Mouse (Mus musculus) embryo, embryonic 10.5 days (tissue): ENCODE results near the gene Taf1b.

Experiments
- DNase-seq: peaks from one replicate; pipeline ENCODE4 v3.0.0-alpha.2; 2015; ENCODE audit warnings: low spot score

Taf1b gene

DNA sequence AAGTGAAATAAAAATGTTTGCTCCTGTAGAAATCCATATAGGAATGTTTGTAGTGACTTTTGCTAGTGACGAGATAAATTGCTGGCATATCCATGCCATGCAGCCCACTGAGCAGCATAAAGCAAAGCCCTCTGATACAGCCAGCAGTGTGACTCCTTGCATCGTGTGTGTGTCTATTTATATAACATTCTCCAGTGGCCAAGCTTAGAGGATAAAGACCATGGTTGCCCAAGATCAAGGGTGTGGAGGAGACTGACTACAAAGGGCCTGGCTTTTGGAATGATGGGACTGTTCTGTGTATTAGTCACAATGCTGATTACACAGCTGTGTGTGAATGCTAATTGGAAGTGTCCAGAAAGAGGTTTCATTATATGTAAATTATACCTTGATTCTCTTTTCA lies 54.4 kb downstream of the Taf1b start:
- no peak for DNase-seq

DNA sequence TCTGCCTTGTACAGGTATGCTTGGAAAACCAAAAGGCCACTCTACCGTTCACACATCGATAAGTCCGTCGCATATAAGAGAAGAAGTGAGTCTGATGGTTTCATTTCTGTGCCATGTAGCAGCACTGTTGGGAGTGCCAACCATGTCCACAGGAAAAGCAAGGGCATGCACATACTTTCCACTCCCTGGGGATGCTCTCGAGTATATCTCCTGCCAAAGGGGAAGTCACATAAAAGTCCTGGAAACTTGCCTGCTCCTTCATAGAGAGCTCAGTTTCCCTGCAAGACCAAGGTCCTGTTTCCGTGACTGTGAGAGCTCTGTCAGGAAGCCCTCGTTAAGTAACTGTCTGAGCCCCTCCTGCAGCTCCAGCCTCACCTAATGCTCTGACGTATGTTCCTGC lies 57.8 kb downstream of the Taf1b start:
- DNase-seq: no peak

DNA sequence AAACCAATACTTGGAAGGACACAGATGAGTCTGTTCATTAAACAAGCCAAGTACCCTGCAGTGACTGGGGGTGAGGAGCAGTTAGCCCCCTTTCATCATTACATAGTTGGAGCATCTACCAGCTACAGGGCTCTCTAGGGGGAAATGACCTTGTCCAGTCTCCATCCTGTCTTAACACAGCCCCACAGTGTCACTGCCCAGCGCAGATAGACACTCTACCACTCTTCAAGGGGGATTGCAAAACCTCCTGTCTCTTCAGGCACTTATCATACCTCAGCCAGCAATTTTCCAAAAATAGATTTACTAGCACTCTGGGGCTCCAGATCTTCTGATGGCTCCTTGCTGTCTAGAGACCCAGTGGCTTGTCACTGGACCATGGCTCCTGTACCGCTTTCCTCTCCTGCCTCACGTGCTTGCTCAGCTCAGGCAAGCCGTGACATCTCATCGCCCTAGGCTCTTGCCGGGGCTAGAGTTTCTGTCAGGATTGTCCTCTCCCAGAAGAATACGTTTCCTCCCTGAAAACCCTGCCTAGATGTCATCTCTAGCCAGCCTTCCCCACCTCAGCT lies 65.3 kb downstream of the Taf1b start:
- no peak for DNase-seq

DNA sequence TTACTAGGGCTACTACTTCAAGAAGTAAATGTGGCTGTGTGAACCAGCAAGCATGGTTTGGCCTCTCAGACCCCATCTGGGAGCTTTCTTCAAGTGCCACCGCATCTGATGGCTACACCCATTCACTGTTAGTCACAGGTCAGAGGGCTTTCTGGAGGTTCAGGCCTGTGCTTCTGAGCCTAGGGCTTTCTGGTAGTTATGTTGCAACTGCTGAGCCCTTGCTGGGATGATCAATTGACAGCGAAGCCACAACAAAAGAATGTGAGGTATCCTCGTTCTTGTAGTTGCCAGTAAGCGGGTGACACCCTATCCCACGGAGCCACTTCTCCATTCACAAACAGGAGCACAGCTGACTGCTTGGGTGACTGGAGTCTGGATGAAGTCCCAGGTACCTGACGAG lies 67.2 kb downstream of the Taf1b start:
- no peak for DNase-seq

DNA sequence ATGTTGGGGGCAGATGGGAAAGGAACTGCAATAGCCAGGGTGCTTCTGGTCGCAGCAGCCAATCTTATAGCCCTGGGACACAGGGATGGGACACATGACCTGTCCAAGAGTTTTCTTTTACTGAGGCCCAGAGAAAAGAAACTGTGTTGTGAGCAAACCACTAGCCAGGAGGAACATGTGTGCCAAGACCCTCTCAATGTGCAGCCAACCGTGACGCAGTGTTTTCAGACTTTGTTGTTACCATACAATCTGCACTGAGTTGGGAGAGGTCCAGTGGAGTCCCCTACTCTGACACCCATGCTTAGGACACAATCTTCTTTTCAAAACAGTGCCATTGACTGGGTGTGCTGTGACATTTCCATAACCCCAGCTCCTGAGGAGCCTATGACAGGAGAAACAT lies 69.4 kb downstream of the Taf1b start:
- DNase-seq: no peak

DNA sequence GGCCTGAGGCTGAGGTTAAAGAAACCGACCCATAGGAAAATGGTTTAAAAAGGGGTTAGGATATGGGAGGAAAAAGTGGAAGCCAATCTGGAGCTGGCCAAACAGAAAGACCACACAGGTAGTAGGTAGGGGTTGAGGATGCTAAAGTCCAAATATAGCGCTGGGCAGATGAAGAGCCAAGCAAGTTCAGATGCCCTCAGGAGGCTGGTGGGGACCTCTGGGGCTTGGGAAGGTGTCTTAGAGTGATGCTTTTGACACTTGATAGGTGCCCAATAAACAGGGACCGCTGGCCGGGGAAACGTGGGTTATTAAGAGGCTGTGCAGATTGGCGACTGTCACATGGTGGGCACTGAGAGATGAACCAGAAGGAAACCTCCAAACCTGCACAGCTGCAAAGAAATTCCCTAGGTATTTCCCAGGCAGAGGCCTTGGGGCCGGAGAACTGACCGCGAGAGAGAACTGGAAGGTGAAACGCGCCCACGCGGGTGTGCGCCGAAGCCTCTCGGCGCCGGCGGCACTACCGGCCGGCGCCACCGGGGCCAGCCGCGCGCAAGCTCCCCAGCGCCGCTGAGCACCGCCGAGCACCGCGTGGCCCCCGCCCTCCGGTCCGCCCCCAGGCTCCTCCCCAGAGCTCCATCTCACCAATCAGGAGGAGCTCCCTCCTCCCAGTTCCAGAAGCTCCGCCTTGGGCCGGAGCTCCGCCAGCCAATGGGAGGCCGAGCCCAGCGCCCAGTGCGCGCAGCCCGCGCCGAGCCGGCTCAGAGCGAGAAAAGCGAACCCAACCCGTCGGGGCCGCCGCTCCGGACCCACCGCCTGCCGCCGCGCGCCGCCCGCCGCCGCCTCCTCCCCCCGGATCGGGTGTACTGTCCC lies 73.6 kb downstream of the Taf1b start, which contains the start of gene Grhl1:
Gene Grhl1, plus strand, starts transcription at position 761 of the 870 bp plus-strand sequence.
- peak; percentile 94 for DNase-seq

DNA sequence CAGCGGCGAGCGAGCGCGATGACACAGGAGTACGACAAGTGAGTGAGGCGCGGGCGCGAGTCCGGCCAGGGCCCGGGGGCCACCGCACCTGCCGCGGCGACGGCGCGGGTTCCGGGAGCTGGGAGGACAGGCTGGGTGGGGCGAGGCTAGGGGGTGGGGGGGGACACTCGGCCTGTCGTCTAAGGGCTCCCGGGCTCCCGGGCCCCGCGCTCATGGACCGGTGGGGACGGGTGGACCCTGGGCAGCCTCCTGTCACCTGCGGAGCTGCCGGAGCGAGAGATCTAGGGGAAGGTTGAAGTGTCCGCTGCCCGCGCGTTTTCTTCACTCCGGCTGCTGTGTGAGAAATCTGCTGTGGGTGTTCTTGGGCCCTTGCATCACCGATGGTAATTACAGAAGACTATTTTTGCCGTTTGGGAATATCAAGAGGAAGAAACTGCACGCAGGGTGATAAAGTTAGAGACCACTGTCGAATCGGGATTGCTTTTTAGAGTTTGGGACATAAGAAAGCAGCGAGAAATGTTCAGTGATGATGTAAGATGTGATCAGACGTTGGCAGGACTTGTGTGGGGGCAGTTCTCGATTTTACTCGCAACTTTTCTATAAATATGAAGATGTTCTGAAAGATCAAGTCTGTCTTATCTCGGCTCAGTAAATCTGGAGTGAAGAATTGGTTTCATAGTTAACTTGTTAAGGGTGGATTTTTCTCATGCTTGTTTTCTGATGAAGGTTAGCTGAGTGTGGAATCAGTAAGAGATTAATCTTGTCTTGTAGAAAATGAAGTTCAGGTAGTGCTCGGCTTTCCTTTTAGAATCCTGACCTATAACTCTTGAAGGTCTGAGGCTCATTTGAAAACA lies 74.5 kb downstream of the Taf1b start:
- DNase-seq: no peak

DNA sequence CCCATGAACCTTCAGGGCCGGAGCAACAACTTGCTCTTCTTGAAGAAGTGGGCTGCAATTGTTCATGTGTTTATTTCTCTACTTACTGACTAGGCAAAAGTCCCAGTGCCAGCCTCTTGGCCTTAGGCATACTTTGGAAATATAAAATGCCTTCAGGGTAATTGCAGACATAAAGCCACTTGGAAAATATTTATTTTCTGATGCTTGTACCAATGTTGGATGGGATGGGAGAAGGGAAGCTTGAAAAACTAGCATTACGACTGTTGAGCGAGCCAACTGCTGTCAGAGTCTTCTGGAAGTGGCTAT lies 75.1 kb downstream of the Taf1b start:
- DNase-seq: peak; percentile 26

DNA sequence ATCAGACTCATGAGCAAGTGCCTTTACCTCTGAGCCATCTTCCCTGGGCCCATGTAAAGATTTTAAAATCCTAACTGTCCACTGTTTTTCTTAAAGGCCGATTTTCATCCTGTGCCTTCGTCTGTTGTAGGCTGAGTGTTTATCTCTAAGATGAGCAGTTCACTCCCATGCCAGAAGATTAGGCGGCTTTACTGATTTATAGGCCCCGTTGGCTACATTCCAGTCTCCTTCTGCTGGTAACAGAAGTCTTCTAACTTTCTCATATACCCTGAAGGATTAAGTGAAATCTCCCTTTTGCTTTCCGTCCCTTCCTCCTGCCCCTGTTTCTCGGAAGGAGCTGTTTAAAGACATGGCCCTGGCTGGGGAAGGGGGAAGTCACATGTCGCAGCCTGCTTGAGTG lies 76.7 kb downstream of the Taf1b start:
- no peak for DNase-seq

DNA sequence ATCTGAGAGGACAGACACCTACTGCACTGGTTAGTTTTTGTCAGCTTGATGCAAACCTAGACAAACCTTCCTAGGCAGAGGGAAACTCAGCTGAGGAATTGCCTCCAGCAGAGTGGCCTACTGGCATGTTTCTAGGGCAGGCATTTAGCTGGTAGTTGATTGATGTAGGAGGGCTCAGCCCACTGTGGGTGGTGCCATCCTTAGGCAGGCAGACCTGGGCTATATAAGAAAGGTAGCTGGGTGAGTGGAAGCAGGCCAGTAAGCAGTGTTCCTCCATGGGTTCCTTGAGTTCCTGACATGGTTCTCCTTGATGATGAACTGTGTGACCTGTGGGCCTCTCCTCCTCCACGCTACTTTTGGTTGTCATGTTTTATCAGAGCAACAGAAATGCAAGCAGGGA lies 82.3 kb downstream of the Taf1b start:
- DNase-seq: no peak

DNA sequence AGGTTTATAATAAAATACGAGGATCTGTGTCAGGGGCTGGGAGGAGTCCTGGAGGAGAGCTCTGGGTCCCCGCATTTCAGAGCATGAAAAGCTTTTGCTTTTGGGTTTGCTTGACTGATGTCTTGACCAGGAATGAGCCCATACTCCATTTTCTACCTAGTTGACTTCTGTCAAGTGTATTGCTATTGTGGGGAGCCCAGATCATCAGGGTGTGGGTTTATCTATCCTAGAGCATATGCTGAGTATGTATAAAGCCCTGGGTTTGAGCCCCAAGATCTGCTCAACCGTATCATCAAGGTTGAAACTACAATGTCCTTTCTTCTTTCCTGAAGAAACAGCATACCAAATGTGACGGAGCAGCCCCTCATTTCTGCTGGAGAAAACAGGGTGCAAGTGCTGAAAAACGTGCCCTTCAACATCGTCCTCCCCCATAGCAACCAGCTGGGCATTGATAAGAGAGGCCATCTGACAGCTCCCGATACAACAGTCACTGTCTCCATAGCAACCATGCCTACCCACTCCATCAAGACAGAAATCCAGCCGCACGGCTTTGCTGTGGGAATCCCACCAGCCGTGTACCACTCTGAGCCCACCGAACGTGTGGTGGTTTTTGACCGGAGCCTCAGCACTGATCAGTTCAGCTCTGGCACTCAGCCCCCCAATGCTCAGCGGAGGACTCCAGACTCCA lies 83.0 kb downstream of the Taf1b start:
- no peak for DNase-seq

DNA sequence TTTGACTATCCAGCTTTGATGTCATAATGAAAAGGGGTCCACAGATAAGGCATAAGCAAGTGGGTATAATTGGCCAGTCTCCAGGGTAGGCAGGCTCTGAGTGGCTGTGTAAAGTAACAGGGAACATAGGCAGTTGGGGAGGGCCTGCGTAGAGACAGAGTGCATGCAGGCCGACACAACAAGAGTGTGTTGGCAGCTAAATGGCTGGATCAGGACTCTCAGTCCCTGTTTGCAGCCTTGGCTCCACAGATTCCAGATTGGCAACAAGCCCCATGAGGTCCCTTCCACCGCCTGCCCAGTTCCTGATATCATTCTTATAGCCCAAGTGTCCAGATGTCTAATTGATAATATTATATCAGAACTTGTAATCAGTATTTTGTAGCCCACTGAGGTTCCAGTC lies 85.5 kb downstream of the Taf1b start:
- no peak for DNase-seq

DNA sequence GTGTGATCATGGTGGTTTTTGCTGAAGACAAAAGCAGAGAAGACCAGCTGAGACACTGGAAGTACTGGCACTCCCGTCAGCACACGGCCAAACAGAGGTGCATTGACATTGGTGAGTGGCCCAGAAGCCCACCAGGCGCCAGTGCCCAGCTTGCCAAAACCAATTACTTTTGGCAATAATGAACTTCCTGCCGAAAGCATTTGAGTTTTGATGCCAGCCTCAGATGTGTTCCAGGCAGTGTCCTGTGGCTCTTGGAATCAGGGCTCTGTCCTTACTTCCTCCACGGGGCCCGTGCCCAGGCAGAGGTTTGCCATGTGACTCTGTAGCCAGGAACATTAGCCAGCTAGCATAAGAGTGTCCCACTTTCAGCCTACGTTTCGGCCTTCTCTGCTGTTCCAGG lies 86.7 kb downstream of the Taf1b start:
- no peak for DNase-seq

DNA sequence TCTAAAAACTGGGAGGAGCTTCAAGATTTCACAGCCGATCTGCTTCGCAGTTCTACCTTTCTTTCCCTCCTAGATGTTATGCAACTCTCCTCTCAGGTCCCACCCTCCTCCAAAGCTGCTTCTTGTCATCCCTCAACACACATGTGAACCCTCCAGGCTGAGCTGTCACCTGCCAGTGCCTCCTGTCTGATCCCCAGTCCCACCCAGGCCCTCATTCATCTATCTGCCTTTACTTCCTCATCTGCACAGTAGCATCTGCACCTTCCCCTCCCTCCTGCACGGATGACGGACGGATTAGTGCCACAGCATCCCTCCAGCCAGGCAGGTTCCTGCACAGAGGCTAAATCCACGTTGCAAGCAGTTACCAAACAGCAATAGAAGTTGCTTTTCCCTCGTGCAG lies 88.0 kb downstream of the Taf1b start:
- no peak for DNase-seq

DNA sequence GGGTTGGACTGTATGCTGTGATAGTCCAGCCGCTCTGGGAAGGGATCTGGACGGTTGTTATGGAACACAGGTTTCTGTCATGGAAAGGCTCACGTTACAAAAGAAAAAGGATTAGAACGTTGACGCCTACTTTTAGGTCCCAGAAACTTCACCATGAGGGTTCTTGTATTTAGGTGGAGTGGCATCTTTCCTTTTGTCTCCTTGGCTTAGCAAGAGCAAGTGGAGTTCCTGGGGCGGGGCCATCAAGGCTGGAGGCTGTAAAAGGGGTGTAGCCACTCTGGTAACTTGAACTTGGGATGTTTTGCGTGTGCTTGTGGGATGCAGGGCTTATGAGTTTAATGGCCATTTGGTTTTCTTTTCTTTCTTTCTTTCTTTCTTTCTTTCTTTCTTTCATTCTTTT lies 92.2 kb downstream of the Taf1b start:
- DNase-seq: no peak

DNA sequence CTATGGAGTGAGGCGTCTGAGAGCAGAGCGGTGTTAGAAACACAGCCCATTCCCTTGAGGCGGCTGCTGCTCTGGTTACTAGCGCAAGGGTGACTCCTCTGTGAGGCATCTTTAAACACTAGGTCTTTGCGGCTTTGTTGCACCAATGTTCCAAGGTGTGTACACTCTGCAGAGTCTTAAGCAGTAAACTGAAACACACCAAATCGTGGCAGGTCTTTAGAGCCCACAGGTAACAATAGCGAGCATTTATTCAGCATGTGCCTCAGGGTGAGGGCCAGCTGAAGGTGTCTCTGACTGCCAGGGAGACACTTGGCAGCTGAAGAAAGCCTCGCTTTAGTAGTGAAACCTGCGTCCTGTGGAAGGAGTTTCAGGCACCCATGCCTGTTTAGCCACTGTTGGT lies 93.9 kb downstream of the Taf1b start:
- no peak for DNase-seq

DNA sequence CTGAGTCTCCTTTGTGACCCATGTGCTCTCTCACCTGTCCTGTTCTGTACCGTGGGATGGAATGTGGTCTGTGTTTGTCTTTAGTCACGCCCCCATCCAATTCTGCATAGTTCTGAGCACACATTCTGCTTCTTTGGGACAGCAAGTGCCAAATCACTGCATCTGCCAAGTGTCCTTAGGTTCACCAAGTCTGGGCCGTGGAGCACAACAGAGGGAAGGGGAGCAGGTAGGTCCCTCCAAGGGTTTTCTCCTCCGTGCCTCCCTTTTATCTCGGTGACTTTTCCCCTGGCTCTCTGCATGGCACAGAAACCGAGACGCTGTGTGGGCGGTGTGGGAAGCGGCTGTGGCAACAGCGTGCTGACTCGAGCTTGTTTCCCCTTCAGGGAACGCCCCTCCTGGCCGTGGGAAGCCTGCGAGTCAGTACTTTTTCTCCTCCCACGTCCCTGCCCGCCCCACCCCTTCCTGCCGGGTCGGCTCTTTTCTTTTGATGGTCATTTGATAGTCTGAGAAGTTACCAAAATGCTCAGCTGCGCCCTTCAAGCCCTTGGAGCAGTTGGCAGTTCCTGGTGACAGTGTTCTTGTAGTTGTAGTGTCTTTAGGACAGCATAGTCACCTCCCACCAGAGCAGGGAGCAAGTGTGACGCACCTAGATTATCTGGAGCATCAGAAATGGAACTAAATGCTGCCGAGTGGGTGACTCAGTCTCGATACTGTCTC lies 95.0 kb downstream of the Taf1b start:
- DNase-seq: peak; percentile 35

DNA sequence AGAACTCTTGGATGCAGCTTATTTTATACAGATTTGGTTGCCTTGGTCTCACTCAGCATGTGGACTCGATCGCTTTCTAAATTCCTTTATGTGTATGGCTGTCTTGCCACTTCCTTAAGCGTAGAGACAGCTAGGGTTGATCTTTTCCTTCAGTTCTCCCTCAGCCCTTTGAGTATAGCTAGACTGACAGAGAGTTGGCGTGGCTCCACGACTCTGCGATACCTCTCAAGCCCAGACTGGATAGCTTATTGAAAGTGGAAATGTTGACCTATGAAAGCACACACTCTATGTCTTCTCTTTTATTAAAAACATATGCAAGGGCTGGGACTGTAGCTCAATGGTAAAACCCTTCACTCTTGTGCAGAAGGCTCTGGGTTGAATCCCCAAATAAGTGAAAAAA lies 99.2 kb downstream of the Taf1b start:
- no peak for DNase-seq

DNA sequence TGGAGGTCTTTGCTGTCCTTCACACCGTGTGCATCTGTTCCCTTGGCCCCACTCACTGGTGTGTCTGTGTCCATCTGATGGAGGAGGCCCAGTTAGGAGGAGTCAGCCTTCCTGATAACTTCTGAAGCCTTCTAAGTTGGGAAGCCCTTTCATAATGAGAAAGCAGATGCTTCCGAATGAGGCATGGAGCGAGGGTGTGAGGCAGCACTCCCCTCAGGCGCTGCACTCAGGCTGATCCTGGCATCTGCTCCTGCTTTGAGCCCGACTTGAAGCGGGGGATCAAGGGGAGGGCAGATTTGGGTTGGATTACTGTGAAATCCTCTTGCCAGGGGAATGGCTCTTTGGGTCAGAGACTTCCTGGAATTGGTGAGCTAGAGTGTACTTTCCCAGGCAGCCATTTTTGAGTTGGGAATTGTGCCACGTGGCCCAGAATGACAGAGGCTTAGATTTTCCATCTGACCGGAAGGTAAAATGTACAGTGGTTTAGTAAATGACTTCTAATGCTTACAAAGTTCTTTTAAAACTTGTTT lies 101.3 kb downstream of the Taf1b start:
- no peak for DNase-seq

DNA sequence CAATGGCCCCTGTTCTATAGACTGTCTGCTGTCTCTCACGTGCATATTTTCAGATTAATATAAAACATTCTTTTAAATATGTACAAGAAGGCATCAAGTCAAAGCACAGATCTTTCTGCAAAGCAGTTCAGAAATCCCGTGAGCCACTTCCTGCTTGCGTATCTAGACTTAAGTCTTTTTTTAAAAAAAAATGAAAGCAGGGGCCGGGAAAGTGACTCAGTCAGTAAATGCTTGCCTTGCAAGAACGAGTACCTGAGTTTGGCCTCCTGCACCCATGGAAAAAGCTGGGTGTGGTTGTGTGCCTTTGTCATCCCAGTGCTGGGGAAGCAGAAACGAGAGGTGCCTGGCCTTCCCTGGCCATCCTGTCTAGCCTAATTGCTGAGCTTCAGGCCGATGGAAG lies 101.9 kb downstream of the Taf1b start:
- DNase-seq: no peak

DNA sequence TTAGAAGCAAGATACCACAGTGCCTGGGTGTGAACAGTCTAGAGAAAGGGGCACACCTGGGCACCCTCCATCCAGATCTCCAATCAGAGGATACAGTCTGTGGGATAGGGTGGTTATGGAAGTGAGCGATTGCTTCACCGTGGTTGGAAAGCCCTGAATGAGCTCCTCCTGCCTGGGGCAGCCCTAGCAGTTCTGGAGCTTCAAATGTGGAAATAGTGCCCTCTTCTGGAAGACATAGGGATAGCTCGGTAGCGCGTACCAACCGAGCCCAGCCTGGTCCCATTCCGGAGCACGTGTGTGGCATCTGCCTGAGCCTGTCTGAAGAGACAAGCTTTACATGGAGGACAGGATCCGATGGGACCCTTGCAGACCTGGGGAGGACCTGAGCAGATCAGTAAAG lies 102.6 kb downstream of the Taf1b start:
- DNase-seq: peak; percentile 90

DNA sequence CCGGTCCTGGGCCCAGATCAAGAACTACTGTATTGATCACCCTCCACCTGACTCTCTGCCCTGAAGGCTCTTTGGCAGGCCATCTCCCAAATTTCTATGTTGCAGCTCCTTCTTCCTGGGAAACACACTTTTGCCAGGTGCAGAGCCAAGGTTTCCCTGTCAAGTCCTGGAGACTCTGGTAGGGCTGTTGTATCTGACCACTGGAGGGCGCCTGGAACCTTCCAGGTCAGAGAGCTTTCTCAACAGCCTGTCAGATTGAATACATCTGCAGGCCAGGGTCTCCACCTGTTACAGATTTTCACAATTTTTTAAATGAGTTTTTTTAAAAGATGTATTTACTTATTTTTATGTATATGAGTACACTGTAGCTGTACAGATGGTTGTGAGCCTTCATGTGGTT lies 105.1 kb downstream of the Taf1b start:
- peak; percentile 86 for DNase-seq
